Mouse (Mus musculus) hindbrain, embryonic 13.5 days (tissue): Measurements from ENCODE around the gene Hist1h3b. TPM values are rescaled to one million over a fixed set of nuclear protein-coding genes. Genes with fewer than 3 reads are reported as not detected.
"Not testable (repeated sequence)": the region's sequence is repeated elsewhere in the genome, so short reads cannot be mapped to it uniquely, and the experiment has no call there.

Experiments used
- ATAC-seq: fragments of 200-750 bp; cut with Nextera tagmentation; 2 replicates; pipeline ENCODE4 v1.8.0; 2017; ENCODE audit warnings: moderate TSS enrichment; ENCODE audit not compliant: low FRiP score
- H3K27ac ChIP-seq: fragments of 300-500 bp; sonication (generic); 2 replicates; pipeline ENCODE4 v1.5.1; 2015; ENCODE audit warnings: inconsistent platforms, mild to moderate bottlenecking, moderate library complexity
- H3K27me3 ChIP-seq: fragments of 300-500 bp; sonication (generic); 2 replicates; pipeline ENCODE4 v1.6.1; 2015; ENCODE audit warnings: mild to moderate bottlenecking, inconsistent platforms
- H3K36me3 ChIP-seq: fragments of 300-500 bp; sonication (generic); 2 replicates; pipeline ENCODE4 v1.6.1; 2015; ENCODE audit warnings: mild to moderate bottlenecking, inconsistent platforms
- H3K4me1 ChIP-seq: fragments of 300-500 bp; sonication (generic); replicated peaks from 2 replicates; pipeline ENCODE4 v1.6.1; 2015; ENCODE audit warnings: inconsistent platforms
- H3K4me2 ChIP-seq: fragments of 300-500 bp; sonication (generic); 2 replicates; pipeline ENCODE4 v1.6.1; 2015; ENCODE audit warnings: inconsistent platforms, mild to moderate bottlenecking, moderate library complexity
- H3K4me3 ChIP-seq: fragments of 300-500 bp; sonication (generic); 2 replicates; pipeline ENCODE4 v1.5.1; 2015; ENCODE audit warnings: mild to moderate bottlenecking, inconsistent platforms
- H3K9ac ChIP-seq: fragments of 300-500 bp; sonication (generic); 2 replicates; pipeline ENCODE4 v1.6.1; 2015; ENCODE audit warnings: mild to moderate bottlenecking, inconsistent platforms
- H3K9me3 ChIP-seq: fragments of 300-500 bp; sonication (generic); 2 replicates; pipeline ENCODE4 v1.6.1; 2016; ENCODE audit warnings: inconsistent platforms
- WGBS: fragments of 180-500 bp; shearing (Covaris S2); methylation state at CpG from one replicate; pipeline ENCODE4 v1.1.7; 2015; 5-methylcytosine and 5-hydroxymethylcytosine counted together
- polyA plus RNA-seq: library from polyadenylated mRNA; unstranded; fragments of >200 nt; fragmentation: Nextera tagmentation; extraction: Ambion mirVana; gene quantifications from 2 replicates; pipeline ENCODE4 v1.2.1, GENCODE M21; 2015

The Hist1h3b gene
- polyA plus RNA-seq, 1 experiment from 2014 or later = 4.4 TPM

DNA sequence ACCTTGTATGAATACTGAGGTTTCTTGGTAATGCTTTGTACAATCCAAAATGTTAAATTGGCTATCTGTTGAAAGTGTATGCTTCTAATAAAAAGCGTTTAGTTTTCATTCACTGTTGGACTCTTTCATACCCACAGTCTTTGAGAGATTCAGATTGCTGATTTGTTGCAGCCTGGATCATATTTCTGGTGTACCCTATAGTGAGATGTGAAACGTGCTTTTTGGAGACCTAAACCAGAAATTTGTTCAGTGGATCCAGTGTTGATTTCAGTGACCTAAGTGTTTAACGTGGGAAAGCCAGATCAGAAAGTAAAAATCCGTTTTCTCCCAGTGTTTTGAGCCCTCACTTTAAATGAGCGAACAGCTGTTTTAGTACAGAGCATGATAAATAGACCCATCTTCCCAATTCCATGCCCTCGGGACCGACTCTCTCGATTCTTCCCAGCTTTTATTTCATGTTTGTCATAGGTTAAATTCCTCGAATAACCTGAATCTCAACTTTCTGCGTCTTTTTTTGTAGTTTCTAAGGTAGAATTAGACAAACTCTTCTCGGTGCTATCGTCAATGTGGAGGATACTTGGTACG lies 11.7 kb upstream of the Hist1h3b start:
- ATAC-seq = no peak
- peak overlapping the region; percentile 48 for H3K4me3 ChIP-seq
- peaks cover 23% of the 10 kb centered on the region for H3K4me1 ChIP-seq
- H3K27ac ChIP-seq = peak overlapping the region; percentile 89; the same call in 1 of the 2 replicates
- 31% methylated on average over 13 of the region's 13 CpGs for WGBS
- no peaks in the 10 kb centered on the region for H3K9me3 ChIP-seq
- H3K36me3 ChIP-seq = no peaks in the 10 kb centered on the region
- H3K9ac ChIP-seq = peak overlapping the region; percentile 76
- no peaks in the 10 kb centered on the region for H3K27me3 ChIP-seq
- H3K4me2 ChIP-seq = peak overlapping the region; percentile 94

DNA sequence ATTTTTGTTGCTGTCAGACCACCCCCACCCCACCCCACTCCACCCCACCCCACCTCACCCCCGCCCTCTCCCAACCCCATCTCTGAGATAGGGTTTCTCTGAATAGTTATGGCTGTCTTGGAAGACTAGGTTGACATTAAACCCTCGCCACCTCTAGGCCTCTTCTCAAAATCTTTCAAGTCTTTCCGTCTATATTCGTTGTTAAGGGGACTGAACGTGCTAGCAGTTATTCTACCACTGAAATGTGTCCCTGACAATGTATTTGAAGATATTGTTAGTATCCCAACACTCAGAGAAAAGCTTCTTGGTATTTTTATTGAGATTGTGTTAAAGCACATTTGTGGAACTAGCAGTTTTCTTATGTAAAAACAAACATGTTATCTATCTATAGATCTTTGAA lies 11.2 kb upstream of the Hist1h3b start:
- H3K27ac ChIP-seq = no peak overlapping the region
- H3K9ac ChIP-seq = no peak overlapping the region
- no peak for ATAC-seq
- H3K4me2 ChIP-seq = peak overlapping the region; percentile 94; the same call in 1 of the 2 replicates
- no peaks in the 10 kb centered on the region for H3K27me3 ChIP-seq
- H3K4me1 ChIP-seq = peaks cover 23% of the 10 kb centered on the region
- 72% methylated on average over 5 of the region's 5 CpGs for WGBS
- no peaks in the 10 kb centered on the region for H3K9me3 ChIP-seq
- no peaks in the 10 kb centered on the region for H3K36me3 ChIP-seq
- no peak overlapping the region for H3K4me3 ChIP-seq

DNA sequence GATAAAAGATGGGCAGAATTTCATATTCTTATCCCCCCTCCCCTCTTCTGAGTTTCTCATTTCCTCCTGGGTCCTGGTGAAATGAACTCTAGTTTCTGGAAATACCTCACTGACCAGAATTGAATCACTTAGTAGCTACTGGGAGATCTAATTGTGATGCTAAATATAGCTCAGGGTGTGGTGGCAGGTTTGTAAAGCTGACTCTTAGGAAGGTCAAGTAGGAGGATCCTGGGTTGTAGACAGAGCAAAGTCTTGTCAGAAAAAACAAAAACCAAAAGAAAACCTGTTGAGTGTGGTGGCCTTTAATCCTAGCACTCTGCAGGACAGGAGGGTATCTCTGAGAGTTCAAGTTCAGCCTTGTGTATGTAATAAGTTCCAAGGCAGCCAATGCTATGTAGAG lies 10.1 kb upstream of the Hist1h3b start:
- no peaks in the 10 kb centered on the region for H3K36me3 ChIP-seq
- H3K9me3 ChIP-seq = no peaks in the 10 kb centered on the region
- peaks cover 25% of the 10 kb centered on the region for H3K4me1 ChIP-seq
- H3K27ac ChIP-seq = no peak overlapping the region
- no peaks in the 10 kb centered on the region for H3K27me3 ChIP-seq
- no peak overlapping the region for H3K4me2 ChIP-seq
- no peak overlapping the region for H3K4me3 ChIP-seq
- H3K9ac ChIP-seq = no peak overlapping the region
- no peak for ATAC-seq

DNA sequence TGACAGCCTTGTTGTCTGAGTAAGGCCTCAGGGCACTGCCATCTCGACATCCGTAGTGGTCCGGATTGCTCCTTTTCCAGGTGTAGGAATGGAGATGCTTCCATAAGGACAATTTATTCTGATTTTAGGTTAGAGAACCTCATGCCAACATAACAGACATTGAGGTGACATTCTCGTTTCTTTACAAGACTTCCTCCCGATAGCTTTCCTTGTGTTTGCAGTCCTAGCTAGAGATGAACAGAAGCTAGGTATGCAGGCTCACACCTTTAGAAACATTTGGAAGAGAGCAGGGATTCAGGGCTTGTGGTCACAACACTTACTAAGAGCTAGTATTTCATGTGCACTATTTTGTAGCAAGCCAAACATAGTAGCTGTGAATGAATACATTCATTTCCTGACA lies 8.9 kb upstream of the Hist1h3b start:
- Histone ChIP-seq H3K9ac (no peak overlapping the region), H3K4me3 (no peak overlapping the region), H3K4me2 (no peak overlapping the region), H3K9me3 (no peaks in the 10 kb centered on the region), H3K4me1 (peaks cover 31% of the 10 kb centered on the region), H3K27me3 (no peaks in the 10 kb centered on the region), H3K36me3 (no peaks in the 10 kb centered on the region), H3K27ac (no peak overlapping the region)
- ATAC-seq = no peak
- WGBS = 85% methylated on average over 5 of the region's 5 CpGs

DNA sequence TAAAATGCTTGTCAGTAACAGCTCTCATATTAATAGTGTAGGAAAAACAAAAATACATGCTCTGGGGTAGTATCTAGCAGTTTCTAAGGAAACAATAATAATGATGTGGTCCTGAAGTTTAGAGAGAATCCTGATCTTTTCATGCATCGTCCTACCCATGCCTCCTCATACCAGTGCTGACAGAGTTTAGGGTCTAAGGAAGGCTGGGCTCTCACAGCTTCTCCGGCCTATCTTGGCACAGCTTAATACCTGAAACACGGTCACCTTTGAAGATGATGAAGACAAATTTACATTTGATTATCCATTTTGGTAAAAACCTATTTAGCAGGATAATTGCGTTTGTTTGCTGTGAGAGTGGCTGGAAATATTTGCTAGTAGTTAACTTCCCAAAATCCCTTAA lies 8.1 kb upstream of the Hist1h3b start:
- no peak for ATAC-seq

DNA sequence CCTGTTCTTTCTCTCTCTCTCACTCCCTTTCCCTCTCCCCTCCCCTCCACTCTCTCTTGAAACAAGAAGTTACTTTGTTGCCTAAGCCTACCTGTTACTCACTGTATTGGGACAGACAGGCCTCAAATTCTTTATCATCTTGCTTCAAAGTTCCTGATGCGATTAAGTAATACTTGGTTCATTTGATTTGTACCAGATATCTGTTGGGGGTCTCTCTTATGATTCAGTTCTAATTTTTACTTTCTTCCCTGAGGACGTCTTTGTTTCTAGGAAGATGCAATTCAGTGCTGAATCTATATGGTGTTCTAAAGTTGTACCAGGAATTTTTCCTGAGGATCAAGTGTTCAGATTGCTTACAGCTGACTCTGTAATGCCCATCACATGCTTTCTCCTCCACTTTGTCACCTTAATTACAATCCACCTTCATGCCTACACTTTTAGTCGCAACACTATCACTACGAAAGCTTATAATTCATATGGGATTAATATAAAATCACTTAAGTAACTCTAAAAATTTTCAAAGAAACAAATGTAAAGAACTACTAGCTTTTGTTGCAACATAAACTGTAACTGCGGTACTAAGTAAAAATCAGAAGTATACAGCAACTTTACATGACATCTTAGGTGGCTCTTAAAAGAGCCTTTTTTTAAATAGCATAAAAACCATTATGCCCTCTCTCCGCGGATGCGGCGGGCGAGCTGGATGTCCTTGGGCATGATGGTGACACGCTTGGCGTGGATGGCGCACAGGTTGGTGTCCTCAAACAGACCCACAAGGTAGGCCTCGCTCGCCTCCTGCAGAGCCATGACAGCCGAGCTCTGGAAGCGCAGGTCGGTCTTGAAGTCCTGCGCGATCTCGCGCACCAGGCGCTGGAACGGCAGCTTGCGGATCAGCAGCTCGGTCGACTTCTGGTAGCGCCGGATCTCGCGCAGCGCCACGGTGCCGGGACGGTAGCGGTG lies 7.4 kb upstream of the Hist1h3b start:
- H3K27ac ChIP-seq = no peak overlapping the region
- peak overlapping the region; percentile 65 for H3K4me2 ChIP-seq
- no peak overlapping the region for H3K9ac ChIP-seq
- no peak for ATAC-seq
- H3K27me3 ChIP-seq = no peaks in the 10 kb centered on the region
- H3K4me3 ChIP-seq = peak overlapping the region; percentile 30
- WGBS = 2% methylated on average over 15 of the region's 36 CpGs
- no peaks in the 10 kb centered on the region for H3K9me3 ChIP-seq
- no peaks in the 10 kb centered on the region for H3K36me3 ChIP-seq
- H3K4me1 ChIP-seq = peaks cover 20% of the 10 kb centered on the region

More for the DNA sequence above, 8.1 kb upstream of the Hist1h3b start:
- Histone ChIP-seq H3K9me3 (no peaks in the 10 kb centered on the region), H3K36me3 (no peaks in the 10 kb centered on the region), H3K4me3 (peak overlapping the region; percentile 30; the same call in 1 of the 2 replicates), H3K27ac (no peak overlapping the region), H3K4me2 (no peak overlapping the region), H3K4me1 (peaks cover 26% of the 10 kb centered on the region), H3K9ac (no peak overlapping the region), H3K27me3 (no peaks in the 10 kb centered on the region)
- 52% methylated on average over 4 of the region's 4 CpGs for WGBS

DNA sequence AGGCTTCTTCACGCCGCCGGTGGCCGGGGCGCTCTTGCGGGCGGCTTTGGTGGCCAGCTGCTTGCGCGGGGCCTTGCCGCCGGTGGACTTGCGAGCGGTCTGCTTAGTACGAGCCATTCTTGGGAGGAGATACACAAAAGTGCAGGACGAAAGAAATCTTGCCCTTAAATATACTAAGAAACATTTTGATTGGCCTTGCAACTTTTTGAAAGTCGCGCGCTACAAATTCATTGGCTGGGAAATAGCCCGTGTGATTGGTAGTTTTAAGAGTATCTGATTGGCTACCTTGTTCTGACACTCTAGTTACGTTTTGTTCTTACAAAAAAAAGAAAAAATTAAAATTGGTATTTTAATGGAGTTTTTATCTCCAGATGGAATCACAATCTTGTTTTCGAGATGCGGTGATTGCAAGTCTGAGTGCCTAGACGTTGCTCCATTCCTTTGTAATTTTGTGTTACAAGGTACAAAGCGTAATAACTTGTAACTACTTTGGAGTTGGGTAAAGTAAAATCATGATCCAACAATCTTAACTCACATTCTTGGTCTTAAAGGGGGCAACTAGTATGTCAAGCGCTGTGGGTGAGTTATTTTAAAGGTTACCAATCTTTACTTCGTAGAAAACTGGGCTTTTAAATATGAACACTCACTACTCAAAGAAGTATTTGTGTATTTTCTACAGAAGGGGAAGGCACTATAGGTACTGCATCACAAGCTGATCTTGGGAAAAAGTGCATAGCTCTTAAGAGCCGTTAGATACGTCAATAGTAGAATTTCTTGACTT lies 6.5 kb upstream of the Hist1h3b start, which contains the start of gene Hist1h3c:
Hist1h3c (minus strand) TSS at position 222 of the 781 bp plus-strand sequence.
- no peaks in the 10 kb centered on the region for H3K36me3 ChIP-seq
- no peaks in the 10 kb centered on the region for H3K27me3 ChIP-seq
- peak; percentile 74 for ATAC-seq
- H3K4me1 ChIP-seq = peaks cover 13% of the 10 kb centered on the region
- peak within 1 kb of the TSS; percentile 42 for H3K4me3 ChIP-seq
- H3K27ac ChIP-seq = peak within 1 kb of the TSS; percentile 95
- H3K9ac ChIP-seq = peak within 1 kb of the TSS; percentile 58; the same call in 1 of the 2 replicates
- WGBS = under 1% methylated on average over 24 of the region's 28 CpGs
- H3K4me2 ChIP-seq = peak within 1 kb of the TSS; percentile 65
- no peaks in the 10 kb centered on the region for H3K9me3 ChIP-seq

DNA sequence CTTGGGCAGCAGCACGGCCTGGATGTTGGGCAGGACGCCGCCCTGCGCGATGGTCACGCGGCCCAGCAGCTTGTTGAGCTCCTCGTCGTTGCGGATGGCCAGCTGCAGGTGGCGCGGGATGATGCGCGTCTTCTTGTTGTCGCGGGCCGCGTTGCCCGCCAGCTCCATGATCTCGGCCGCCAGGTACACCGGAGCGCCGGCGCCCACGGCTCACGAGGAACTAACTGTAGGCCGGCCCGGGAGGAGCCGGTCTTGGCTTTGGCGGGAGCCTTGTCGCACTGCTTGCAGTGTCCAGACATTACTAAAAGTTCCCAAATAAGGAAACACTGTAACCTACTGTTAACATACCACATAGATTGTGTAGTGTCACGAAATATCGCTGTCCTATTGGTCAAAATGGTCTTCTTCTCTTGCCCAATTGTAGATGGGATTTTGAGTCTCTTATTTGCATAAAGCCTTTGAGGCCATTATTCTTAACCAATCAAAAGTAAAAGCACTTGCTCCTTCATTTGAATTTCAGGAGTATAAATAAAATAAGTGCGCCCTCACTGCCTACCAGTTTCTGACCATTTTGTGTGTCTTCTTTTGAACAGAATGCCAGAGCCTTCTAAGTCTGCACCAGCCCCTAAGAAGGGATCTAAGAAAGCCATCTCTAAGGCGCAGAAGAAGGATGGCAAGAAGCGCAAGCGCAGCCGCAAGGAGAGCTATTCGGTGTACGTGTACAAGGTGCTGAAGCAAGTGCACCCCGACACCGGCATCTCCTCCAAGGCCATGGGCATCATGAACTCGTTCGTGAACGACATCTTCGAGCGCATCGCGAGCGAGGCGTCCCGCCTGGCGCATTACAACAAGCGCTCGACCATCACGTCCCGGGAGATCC lies 5.6 kb upstream of the Hist1h3b start, which contains the start of gene Hist1h2bb:
Hist1h2bb (plus strand) TSS at position 534 of the 880 bp plus-strand sequence.
- Histone ChIP-seq H3K4me3 (peak within 1 kb of the TSS; percentile 42), H3K27ac (peak within 1 kb of the TSS; percentile 95), H3K4me1 (peaks cover 13% of the 10 kb centered on the region), H3K9ac (peak within 1 kb of the TSS; percentile 66), H3K4me2 (peak within 1 kb of the TSS; percentile 65)
- not testable (repeated sequence) for H3K27me3 ChIP-seq, H3K9me3 ChIP-seq, H3K36me3 ChIP-seq
- WGBS = under 1% methylated on average over 45 of the region's 58 CpGs
- ATAC-seq = peak; percentile 94

DNA sequence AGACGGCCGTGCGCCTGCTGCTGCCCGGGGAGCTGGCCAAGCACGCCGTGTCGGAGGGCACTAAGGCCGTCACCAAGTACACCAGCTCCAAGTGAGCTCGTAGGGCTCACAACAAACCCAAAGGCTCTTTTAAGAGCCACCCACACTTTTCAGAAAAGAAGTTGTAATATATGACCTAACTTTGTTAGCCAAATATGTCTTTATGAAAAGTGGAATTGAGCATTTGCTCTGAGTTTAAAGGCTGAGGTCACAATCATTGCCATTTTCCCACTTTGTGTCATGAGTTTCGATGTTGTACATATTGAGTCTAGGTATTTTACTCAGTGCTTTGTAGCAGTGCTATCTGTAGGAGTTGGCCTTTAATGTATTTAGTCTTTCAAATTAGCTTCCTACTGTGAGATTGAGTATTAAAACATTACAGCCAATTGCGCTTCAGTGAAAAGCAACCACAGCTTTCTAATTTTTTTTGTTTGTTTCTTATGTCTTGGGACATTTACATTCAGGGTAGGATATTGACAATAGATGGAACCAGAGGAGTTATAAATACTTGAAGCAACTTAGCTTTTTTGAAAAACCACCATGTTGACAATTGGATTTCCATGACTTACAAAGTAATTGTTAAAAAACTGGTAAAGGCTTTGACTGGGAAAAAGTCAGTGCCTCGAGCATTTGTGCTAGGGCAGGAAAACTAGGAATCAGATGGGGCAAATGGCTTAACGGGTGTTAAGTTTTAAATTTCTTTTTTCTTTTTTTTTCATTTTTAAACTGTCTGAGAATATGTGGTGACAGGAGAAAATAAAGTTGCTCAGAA lies 4.8 kb upstream of the Hist1h3b start:
- WGBS = 1% methylated on average over 13 of the region's 13 CpGs
- ATAC-seq = no peak; the same call in 1 of the 2 replicates
- H3K9ac ChIP-seq = peak overlapping the region; percentile 66
- H3K4me1 ChIP-seq = peaks cover 13% of the 10 kb centered on the region
- peak overlapping the region; percentile 90 for H3K27ac ChIP-seq
- H3K4me3 ChIP-seq = peak overlapping the region; percentile 35
- H3K36me3 ChIP-seq = no peaks in the 10 kb centered on the region
- H3K9me3 ChIP-seq = no peaks in the 10 kb centered on the region
- H3K4me2 ChIP-seq = peak overlapping the region; percentile 65
- no peaks in the 10 kb centered on the region for H3K27me3 ChIP-seq

DNA sequence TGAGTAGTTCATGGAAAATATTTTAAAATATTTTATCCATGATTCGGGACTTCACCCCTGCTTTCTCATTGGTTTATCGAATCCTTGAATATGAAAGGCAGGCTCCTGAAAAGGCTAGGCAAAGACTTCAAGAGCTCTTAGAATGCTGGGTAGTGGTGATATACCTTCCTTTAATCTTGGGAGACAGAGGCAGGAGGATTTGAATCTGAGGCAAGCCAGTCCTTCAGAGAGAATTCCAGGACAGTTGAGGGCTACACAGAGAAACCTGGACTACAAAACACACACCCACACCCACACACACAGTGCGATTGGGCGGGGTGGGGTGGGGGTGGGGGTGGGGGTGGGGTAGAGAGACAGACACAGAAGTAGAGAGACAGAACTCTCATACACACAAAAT lies 4.2 kb upstream of the Hist1h3b start:
- Histone ChIP-seq H3K9ac (no peak overlapping the region), H3K4me2 (peak overlapping the region; percentile 65), H3K4me3 (no peak overlapping the region), H3K27me3 (no peaks in the 10 kb centered on the region), H3K9me3 (no peaks in the 10 kb centered on the region), H3K27ac (peak overlapping the region; percentile 90; the same call in 1 of the 2 replicates), H3K4me1 (peaks cover 16% of the 10 kb centered on the region), H3K36me3 (no peaks in the 10 kb centered on the region)
- WGBS = 7% methylated on average over 4 of the region's 4 CpGs
- ATAC-seq = no peak
